ENCODE assay signal across 14 mouse cellular contexts in genomic region chr16:7797176-7797786, GRCm38 (mm10).
DNase-seq lines count a peak whose midpoint lies in the region; ATAC-seq lines count a peak whose summit lies in the region.
"Had no signal": no experiment of that assay in that cellular context is flagged by ENCODE, and none has a peak within 500 bp of the region (broad histone marks: within the 10 kb centered on the region; RNA-seq: fewer than 3 reads in every experiment).

No protein-coding gene starts in this region.

- peak; percentile 13 for DNase-seq in Muller cell, postnatal 12 days (ENCODE audit: inconsistent ontology term)
- peak; percentile 33 for DNase-seq in forebrain, embryonic 14.5 days (ENCODE audit: low spot score)
- peak; percentile 34 to 41 for DNase-seq in thymus, postnatal 10 days (ENCODE audit: low spot score in 2 of 2)
- no peak for DNase-seq in ovary, postnatal 36 days (ENCODE audit: low spot score)
- no peak for DNase-seq in kidney, postnatal 36 days
- DNase-seq: cerebellum, adult 18-20 months; kidney, postnatal 10 days; lung, postnatal 36 days had no signal

- no peaks in the 10 kb centered on the region for H3K36me3 ChIP-seq in hindbrain, embryonic 12.5 days
- no peaks in the 10 kb centered on the region for H3K36me3 ChIP-seq in hindbrain, embryonic 16.5 days (ENCODE audit: control insufficient read depth, insufficient read depth, low read length)
- no peaks in the 10 kb centered on the region for H3K36me3 ChIP-seq in forebrain, embryonic 14.5 days (ENCODE audit: control insufficient read depth, insufficient read depth, low read length)
- no peaks in the 10 kb centered on the region for H3K36me3 ChIP-seq in kidney, embryonic 15.5 days
- H3K36me3 ChIP-seq: intestine, embryonic 15.5 days; limb, embryonic 12.5 days; liver, embryonic 15.5 days had no signal

- H3K27me3 ChIP-seq in hindbrain, embryonic 12.5 days = no peaks in the 10 kb centered on the region
- no peaks in the 10 kb centered on the region for H3K27me3 ChIP-seq in hindbrain, embryonic 16.5 days (replicated peaks; ENCODE audit: control insufficient read depth, insufficient read depth, low read length)
- no peaks in the 10 kb centered on the region for H3K27me3 ChIP-seq in forebrain, embryonic 14.5 days (replicated peaks; ENCODE audit: control insufficient read depth, insufficient read depth, low read length)
- H3K27me3 ChIP-seq in kidney, embryonic 15.5 days = no peaks in the 10 kb centered on the region
- H3K27me3 ChIP-seq: intestine, embryonic 15.5 days; limb, embryonic 12.5 days; liver, embryonic 15.5 days had no signal

- no peak overlapping the region for H3K9ac ChIP-seq in hindbrain, embryonic 12.5 days
- H3K9ac ChIP-seq in hindbrain, embryonic 16.5 days (ENCODE audit: low read depth, low read length) = no peak overlapping the region
- H3K9ac ChIP-seq in forebrain, embryonic 14.5 days (ENCODE audit: low read length) = no peak overlapping the region
- no peak overlapping the region for H3K9ac ChIP-seq in kidney, embryonic 15.5 days
- H3K9ac ChIP-seq: intestine, embryonic 15.5 days; limb, embryonic 12.5 days; liver, embryonic 15.5 days had no signal

- peaks cover 11% of the 10 kb centered on the region for H3K4me1 ChIP-seq in hindbrain, embryonic 12.5 days
- no peaks in the 10 kb centered on the region for H3K4me1 ChIP-seq in hindbrain, embryonic 16.5 days (ENCODE audit: control insufficient read depth, insufficient read depth, low read depth, low read length)
- no peaks in the 10 kb centered on the region; the same call in 1 of the 2 replicates for H3K4me1 ChIP-seq in forebrain, embryonic 14.5 days (ENCODE audit: control insufficient read depth, insufficient read depth, low read length)
- no peaks in the 10 kb centered on the region for H3K4me1 ChIP-seq in kidney, embryonic 15.5 days
- H3K4me1 ChIP-seq: intestine, embryonic 15.5 days; limb, embryonic 12.5 days; liver, embryonic 15.5 days had no signal

- no peaks in the 10 kb centered on the region for H3K9me3 ChIP-seq in hindbrain, embryonic 12.5 days (replicated peaks)
- H3K9me3 ChIP-seq in hindbrain, embryonic 16.5 days (ENCODE audit: control insufficient read depth, low read length) = no peaks in the 10 kb centered on the region
- no peaks in the 10 kb centered on the region for H3K9me3 ChIP-seq in forebrain, embryonic 14.5 days (replicated peaks; ENCODE audit: control insufficient read depth, low read length)
- no peaks in the 10 kb centered on the region for H3K9me3 ChIP-seq in kidney, embryonic 15.5 days (replicated peaks)
- H3K9me3 ChIP-seq: intestine, embryonic 15.5 days; limb, embryonic 12.5 days; liver, embryonic 15.5 days had no signal

- no peak overlapping the region for H3K27ac ChIP-seq in hindbrain, embryonic 12.5 days
- H3K27ac ChIP-seq in hindbrain, embryonic 16.5 days (ENCODE audit: low read depth, low read length) = no peak overlapping the region
- no peak overlapping the region for H3K27ac ChIP-seq in forebrain, embryonic 14.5 days (ENCODE audit: low read depth, low read length)
- H3K27ac ChIP-seq in kidney, embryonic 15.5 days = no peak overlapping the region
- H3K27ac ChIP-seq: intestine, embryonic 15.5 days; limb, embryonic 12.5 days; liver, embryonic 15.5 days had no signal

- 47% methylated on average over 8 of the region's 8 CpGs for WGBS in hindbrain, embryonic 12.5 days
- 43% methylated on average over 8 of the region's 8 CpGs for WGBS in hindbrain, embryonic 16.5 days
- whole genome bisulfite sequencing in forebrain, embryonic 14.5 days = 17% methylated on average over 8 of the region's 8 CpGs
- 73% methylated on average over 8 of the region's 8 CpGs for WGBS in kidney, embryonic 15.5 days

- H3K4me3 ChIP-seq in hindbrain, embryonic 12.5 days = no peak overlapping the region
- no peak overlapping the region for H3K4me3 ChIP-seq in hindbrain, embryonic 16.5 days (ENCODE audit: low read length)
- H3K4me3 ChIP-seq in forebrain, embryonic 14.5 days (ENCODE audit: low read depth, low read length) = no peak overlapping the region
- no peak overlapping the region for H3K4me3 ChIP-seq in kidney, embryonic 15.5 days (replicated peaks)
- H3K4me3 ChIP-seq: intestine, embryonic 15.5 days; limb, embryonic 12.5 days; liver, embryonic 15.5 days had no signal

- H3K4me2 ChIP-seq in hindbrain, embryonic 12.5 days (replicated peaks) = no peak overlapping the region
- no peak overlapping the region for H3K4me2 ChIP-seq in hindbrain, embryonic 16.5 days (ENCODE audit: low read length)
- no peak overlapping the region for H3K4me2 ChIP-seq in forebrain, embryonic 14.5 days (ENCODE audit: low read length)
- no peak overlapping the region for H3K4me2 ChIP-seq in kidney, embryonic 15.5 days
- H3K4me2 ChIP-seq: intestine, embryonic 15.5 days; limb, embryonic 12.5 days; liver, embryonic 15.5 days had no signal

- ATAC-seq in hindbrain, embryonic 12.5 days (ENCODE audit: low FRiP score) = peak; percentile 67; the same call in 1 of the 2 replicates
- ATAC-seq in hindbrain, embryonic 16.5 days = no peak
- peak; percentile 48 for ATAC-seq in forebrain, embryonic 14.5 days
- ATAC-seq in kidney, embryonic 15.5 days (replicated peaks; ENCODE audit: low FRiP score) = no peak
- ATAC-seq: intestine, embryonic 15.5 days had no signal

Comparison
In these comparisons a context has a peak if more than half of its experiments do, and no peak if none do; other contexts are left out.
1. ATAC-seq: peak in hindbrain, embryonic 12.5 days (single experiment) and forebrain, embryonic 14.5 days (single experiment); none in hindbrain, embryonic 16.5 days (single experiment) and kidney, embryonic 15.5 days (single experiment).
2. DNase-seq: peak in Muller cell, postnatal 12 days (single experiment), forebrain, embryonic 14.5 days (single experiment) and thymus, postnatal 10 days (2 of 2); none in ovary, postnatal 36 days (single experiment) and kidney, postnatal 36 days (0 of 2).